Mouse (Mus musculus) adrenal gland, adult 2 months (tissue): ENCODE measurements at regions not wholly inside any gene's neighbourhood (a gene's known extent, or its start where the extent isn't known, plus 50 kb on each side); places are given as distances from the start of the nearest gene placed in this dataset.
A peak's percentile ranks its signal among the peaks of the same experiment; 100 is the strongest.
"Not testable (repeated sequence)": the region's sequence is repeated elsewhere in the genome, so short reads cannot be mapped to it uniquely, and the experiment has no call there.

ENCODE experiments used
- DNase-seq: peaks from one replicate; pipeline ENCODE4 v3.0.0; 2021

GRCm38 (mm10) chr1:64463715-64464290 lies 68.6 kb upstream of the Creb1 start:
- DNase-seq = no peak

- not testable (repeated sequence) for DNase-seq
Measured at GRCm38 (mm10) chr1:64461616-64462015, 70.8 kb upstream of the Creb1 start.

GRCm38 (mm10) chr1:64457872-64458271 lies 74.6 kb upstream of the Creb1 start:
- DNase-seq = no peak

GRCm38 (mm10) chr1:64449141-64449540 lies 83.3 kb upstream of the Creb1 start:
- DNase-seq = no peak

GRCm38 (mm10) chr1:64448090-64448489 lies 84.4 kb upstream of the Creb1 start:
- peak; percentile 42 for DNase-seq

- DNase-seq = no peak
Measured at GRCm38 (mm10) chr1:64446492-64446891, 86.0 kb upstream of the Creb1 start.

- DNase-seq = peak; percentile 87
Measured at GRCm38 (mm10) chr1:64445919-64446318, 86.5 kb upstream of the Creb1 start.

- no peak for DNase-seq
Measured at GRCm38 (mm10) chr1:64443436-64443835, 89.0 kb upstream of the Creb1 start.

GRCm38 (mm10) chr1:64442179-64442874 lies 90.1 kb upstream of the Creb1 start:
- DNase-seq = no peak

GRCm38 (mm10) chr1:64423256-64423655 lies 109.2 kb upstream of the Creb1 start:
- no peak for DNase-seq

- no peak for DNase-seq
Measured at GRCm38 (mm10) chr1:64418567-64418966, 113.9 kb upstream of the Creb1 start.

- DNase-seq = no peak
Measured at GRCm38 (mm10) chr1:64415906-64416305, 116.5 kb upstream of the Creb1 start.

- no peak for DNase-seq
Measured at GRCm38 (mm10) chr1:64413181-64413560, 119.3 kb upstream of the Creb1 start.

- no peak for DNase-seq
Measured at GRCm38 (mm10) chr1:64412481-64413180, 119.8 kb upstream of the Creb1 start.

- DNase-seq = no peak
Measured at GRCm38 (mm10) chr1:64411851-64412480, 120.5 kb upstream of the Creb1 start.

- DNase-seq = peak; percentile 64
Measured at GRCm38 (mm10) chr1:64408807-64409582, 123.5 kb upstream of the Creb1 start.

- no peak for DNase-seq
Measured at GRCm38 (mm10) chr1:64391525-64391924, 140.9 kb upstream of the Creb1 start.

GRCm38 (mm10) chr1:64381264-64381663 lies 151.2 kb upstream of the Creb1 start:
- no peak for DNase-seq

- DNase-seq = not testable (repeated sequence)
Measured at GRCm38 (mm10) chr1:64376426-64376825, 156.0 kb upstream of the Creb1 start.

GRCm38 (mm10) chr1:64374286-64375071 lies 158.0 kb upstream of the Creb1 start:
- peak; percentile 48 for DNase-seq

GRCm38 (mm10) chr1:64364095-64364494 lies 168.3 kb upstream of the Creb1 start:
- no peak for DNase-seq
